Mouse (Mus musculus) gastrocnemius, adult 18-20 months (tissue): ENCODE results near the gene H2afy. TPM values are rescaled to one million over a fixed set of nuclear protein-coding genes. Genes with fewer than 3 reads are reported as not detected.
"Not testable (repeated sequence)": the region's sequence is repeated elsewhere in the genome, so short reads cannot be mapped to it uniquely, and the experiment has no call there.

ENCODE experiments used
- DNase-seq: peaks from one replicate; pipeline ENCODE4 v3.0.0; 2021; ENCODE audit warnings: low spot score
- total RNA-seq, 2 experiments: library from RNA; stranded (reverse); gene quantifications; 2 replicates each; pipeline ENCODE4 v1.2.3; 2021

H2afy gene
- total RNA-seq, 2 experiments from 2014 or later: 59.7 to 70.6 TPM

DNA sequence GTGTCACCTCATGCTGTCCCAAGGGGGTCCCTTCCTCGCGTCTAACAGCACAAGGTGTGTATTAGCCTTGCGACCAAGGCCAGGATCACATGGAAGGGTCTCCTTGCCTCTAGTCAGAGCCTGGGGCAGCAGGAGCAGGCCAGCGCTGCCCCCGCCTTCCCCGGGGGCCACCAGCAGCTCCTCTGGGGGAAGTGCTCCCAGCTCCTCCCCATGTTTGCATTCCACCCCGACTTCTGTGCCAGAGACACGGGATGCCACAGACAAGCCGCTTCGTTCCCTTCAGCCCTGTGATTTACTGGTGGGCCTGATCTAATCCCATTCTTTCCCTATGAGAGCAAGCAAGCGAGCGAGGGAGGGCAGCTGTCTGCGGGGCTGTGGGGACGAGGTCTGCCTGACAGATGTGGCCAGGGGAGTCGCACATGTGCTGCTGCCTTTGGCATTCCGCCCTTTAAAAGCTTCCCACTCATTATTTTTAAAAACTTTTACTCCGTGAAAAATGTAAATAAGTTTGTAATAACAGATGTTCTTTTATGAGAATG lies 57.4 kb downstream of the H2afy start:
- no peak for DNase-seq

DNA sequence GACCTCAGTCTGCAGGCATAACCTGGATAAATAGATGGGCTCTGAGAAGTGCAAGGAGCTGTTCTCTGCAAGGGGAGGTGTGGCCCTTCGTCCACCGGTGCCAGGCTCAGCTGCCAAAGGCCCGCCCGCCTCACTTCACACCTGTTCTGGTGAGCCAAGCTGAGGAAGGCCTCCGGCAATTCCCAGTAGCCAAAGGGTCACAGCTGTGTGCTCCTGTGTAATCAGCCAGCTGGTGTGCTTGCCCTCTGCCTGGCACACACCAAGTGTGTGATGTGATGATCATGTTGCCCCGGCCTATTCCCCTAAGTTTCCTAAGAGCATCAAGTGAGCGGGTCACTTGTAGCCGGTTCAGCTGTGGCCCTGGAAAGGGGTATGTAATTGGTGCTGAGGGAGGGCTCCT lies 60.2 kb downstream of the H2afy start:
- DNase-seq: peak; percentile 44

DNA sequence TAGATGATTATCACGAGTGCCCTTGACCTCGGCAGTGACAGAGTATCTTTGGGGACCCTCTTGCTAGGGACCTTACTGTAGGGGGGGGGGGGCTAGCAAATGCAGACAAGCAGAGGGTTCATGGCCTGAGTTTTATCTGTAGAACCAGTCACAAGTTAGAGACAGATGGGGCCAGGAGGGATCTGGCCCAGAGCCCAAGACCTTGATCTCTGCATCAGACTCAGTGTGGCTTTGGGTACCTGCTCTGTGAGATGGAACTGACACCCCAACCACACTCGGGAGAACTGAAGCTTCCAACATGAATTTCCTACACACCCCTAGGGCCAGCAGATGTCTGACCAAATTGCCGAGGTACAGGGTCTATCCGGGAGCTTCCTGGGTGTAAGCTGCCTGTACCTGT lies 63.0 kb downstream of the H2afy start:
- DNase-seq: no peak

DNA sequence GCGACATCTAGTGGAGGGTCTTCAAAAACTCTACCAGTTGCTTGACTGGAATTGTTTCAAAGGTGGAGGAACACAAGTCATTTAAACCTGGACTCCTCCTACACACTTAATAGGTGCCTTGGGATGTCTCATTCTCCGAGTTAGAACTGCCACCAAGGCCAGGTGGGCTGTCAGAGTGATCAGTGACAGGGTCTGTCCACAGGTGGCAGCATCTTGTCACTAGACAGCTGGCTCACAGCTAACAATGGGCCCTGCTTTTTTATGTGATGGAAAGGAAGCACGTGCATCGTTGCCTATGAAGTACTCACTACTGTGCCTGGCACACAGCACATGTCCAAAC lies 63.9 kb downstream of the H2afy start:
- DNase-seq: no peak

DNA sequence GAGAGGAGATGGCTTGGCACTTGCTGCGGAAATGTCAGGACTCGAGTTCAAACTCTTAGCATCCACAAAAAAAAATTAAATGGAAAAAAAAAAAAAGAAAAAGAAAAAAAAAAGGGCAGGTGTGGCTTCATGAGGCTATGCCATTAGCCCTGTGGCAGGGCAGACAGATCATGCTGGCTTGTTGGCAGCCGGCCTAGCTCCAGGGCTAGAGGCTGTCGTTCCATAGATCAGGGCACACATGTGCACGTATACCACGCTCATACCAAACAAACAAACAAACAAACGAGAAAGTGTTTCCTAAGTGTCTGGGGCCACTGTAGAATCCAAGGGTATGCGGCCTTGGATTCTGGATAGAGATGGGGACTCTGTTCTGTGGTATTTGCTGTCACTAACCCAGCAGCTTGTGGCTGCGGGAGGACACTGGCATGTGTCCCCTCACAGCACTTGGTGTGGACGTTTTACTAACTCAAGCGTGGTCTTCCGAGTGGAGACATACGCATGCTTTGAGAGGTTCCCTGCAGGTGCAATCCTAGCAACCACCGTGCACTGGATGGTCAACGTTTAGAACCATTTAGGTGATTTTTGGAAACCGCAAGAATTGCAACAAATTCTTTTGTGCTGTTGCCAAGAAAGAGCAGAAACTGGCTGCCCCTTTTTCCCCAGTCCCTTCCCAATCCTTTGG lies 64.4 kb downstream of the H2afy start:
- no peak for DNase-seq

DNA sequence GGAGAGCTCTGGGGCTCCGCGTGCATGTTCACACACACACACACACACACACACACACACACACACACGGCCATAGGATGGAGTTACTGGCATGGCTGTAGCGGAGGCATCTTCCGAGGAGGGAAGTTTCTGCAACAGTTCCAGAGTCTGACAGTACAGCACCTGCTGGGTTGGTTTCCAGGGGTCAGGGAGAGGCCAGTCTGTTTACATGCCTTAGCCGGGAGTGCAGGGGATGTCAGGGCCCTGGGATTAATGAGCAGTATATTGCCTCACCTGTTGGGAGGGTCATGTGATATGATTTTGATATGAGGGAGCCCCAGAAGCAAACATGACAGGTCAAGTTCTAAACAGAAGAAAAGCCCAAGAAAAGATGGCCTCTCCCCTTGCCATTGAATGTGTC lies 66.5 kb downstream of the H2afy start:
- DNase-seq: no peak

DNA sequence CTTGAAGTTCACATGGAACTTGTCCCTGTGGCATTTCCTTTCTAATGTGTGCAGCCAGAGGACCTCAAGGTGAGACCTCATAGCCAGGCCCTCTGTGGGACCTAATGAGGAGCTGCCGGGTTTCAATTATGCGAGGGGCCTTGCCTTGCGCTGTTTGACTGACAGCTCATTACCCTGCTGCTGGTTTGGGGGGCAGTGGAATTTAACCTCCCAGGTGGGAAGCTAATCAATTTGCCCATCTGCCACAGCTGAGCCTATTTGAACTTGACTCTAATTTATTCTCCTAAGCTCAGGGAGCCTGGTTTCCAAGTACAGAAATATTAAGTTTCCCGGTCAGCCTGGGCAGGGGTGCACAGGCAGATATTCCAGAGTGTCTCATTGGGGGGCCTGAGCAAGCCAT lies 67.6 kb downstream of the H2afy start:
- DNase-seq: no peak

DNA sequence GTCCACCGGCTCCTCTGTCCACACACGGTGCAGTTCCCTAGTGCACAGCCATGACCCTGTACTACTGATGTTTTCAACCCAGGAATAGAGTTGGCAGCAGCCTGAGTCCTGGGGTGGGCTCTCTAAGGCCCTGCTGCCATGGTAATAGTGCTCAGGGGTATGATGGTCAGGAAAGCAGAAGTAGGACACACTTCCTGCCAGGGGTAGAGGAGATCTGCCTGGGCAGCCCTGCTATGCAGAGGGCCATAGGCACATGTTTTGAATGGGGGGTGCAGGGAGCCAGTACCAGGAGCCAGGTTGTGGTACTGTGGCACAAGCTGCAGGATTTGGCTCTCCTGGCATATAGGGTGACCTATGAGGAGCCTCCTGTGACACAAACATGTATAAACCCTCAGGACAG lies 69.3 kb downstream of the H2afy start:
- no peak for DNase-seq

DNA sequence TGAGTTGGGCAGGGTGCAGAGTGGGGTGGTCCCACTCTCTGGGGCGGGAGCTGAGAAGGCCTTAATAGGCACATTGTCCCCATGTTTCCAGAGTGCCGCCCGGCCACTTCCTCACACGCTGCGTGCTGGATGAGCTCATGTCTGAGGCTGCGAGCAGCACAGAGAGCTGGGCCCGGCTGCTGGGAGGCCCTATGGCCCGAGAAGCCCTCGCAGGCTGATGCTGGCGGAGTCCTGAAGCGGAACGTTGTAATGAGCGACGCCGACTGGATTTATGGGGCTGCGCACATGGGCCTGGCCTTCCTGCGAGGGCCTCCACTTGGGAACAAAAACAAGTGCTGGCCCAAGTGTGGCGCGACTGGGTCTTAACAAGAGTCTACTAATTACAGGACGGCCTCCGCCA lies 70.0 kb downstream of the H2afy start:
- no peak for DNase-seq

DNA sequence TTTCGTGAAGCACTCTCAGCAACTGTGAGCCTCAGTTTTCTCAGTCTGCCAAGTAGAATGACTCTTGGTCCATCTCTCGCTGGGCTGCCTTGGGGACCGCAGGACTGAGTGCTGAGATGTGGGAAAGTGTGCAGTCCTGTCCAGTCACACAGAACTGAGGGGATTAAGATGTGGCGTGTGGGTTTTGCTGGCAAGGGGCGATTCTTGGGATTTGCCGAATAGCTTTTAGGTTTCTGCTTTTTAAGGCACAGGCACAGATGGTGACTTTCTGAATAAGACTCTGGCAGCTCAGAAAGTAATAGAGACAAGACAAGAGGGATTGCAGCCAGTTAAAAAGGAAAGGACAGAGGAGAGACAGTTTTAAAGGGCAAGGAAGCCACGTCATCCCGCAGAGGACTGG lies 78.4 kb downstream of the H2afy start:
- no peak for DNase-seq

DNA sequence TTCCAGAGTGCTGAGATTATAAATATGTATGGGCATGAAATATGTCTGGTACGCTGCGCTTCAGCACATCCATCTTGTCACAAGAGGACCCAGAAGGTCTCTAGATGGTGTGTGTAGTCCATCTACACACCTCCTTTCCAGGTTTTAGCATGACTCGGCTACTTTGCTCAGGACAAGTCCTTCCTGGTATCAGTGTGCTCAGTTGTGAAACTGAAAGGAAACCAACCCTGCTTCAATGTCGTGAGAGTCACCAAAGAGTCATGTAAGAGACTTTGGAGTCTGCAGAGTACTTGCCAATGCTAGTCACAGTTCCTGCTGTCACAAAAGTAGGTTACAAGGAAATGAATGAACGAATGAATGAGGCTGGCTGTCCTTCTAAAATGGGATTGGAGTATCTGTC lies 80.4 kb downstream of the H2afy start:
- DNase-seq: no peak

DNA sequence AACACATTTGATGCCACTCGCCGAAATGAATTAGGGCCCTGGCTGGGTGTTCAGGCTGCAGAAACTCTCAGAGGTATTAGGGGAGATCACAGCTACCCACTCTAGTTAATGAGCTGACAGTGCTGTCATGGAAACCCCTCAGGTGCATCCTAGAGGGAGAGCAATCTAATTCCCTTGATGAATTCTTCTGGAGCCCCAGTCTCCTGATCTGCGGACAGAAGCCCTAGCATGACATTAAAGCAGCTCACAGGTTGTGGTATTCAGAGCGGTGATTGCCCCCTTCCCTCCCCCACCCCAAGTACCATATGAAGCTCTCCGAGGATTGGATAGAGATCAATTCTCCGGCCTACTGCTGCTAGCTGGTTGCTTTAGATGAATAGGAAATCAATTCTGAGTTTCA lies 82.1 kb downstream of the H2afy start:
- no peak for DNase-seq

DNA sequence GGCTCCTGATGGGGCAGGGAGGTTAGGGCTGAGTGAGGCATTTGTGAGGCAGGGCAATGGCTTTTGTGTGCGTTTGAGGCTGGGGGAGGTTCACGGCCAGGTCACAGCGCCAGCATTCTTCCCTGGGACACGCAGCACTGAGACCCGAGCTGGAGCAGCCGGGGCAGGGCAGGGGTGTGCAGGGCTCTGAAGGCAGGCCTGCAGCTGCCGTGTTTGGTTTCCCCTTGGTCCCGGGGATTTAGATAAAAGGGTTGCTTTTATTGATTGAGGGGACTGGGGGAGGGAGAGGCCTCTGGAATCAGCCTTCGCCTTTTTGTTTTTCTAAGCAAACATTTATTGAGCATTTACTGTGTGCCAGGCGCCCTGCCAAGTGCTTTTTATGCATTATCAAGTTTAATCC lies 83.4 kb downstream of the H2afy start:
- no peak for DNase-seq

DNA sequence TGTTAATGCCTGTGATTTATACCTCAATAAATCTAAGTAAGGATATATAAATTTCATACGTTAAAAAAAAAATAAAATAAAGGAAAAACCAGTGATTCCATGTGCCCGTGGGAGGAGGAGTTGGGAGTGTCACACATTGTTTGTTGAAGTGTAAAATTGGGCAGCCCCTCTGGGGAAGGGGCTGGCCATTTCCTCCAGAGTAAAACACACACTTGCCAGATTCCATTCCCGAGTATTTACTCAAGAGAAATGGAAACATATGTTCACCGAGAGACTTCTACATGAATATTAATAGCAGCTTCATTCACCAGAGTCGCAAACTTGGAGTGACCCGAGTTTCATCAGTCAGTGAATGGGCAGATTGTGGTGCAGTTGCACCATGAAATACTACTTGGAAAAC lies 85.9 kb downstream of the H2afy start:
- no peak for DNase-seq

DNA sequence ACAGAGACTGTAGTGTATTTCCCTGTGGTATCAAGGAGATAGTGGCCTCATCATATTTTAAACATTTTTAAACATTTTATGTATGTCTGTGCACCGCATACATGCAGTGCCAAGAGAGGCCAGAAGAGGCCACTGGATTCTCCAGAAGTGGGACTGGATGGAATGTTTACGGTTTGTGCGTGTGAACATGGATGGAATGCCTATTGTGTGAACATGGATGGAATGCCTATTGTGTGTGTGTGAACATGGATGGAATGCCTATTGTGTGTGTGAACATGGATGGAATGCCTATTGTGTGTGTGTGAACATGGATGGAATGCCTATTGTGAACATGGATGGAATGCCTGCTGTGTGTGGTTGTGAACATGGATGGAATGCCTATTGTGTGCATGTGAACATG lies 93.9 kb downstream of the H2afy start:
- DNase-seq: no peak

DNA sequence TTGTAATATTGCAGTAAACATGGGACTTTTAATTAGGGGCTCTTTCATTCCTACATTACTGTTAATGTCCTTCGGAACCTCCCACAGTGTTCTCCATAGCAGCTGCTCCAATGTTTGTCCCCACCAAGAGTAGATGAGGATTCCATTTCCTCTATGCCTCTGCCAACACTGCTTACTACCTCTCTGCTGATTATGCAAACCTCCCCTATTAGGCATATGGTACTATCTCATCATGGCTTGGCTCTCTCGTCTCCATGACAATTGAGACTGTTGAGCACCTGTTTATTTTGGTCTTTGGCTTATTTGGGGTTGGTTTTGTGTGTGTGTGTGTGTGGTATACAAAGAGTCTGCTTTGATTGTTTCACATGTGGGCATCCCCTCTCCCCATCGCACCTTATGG lies 95.5 kb downstream of the H2afy start:
- DNase-seq: no peak

DNA sequence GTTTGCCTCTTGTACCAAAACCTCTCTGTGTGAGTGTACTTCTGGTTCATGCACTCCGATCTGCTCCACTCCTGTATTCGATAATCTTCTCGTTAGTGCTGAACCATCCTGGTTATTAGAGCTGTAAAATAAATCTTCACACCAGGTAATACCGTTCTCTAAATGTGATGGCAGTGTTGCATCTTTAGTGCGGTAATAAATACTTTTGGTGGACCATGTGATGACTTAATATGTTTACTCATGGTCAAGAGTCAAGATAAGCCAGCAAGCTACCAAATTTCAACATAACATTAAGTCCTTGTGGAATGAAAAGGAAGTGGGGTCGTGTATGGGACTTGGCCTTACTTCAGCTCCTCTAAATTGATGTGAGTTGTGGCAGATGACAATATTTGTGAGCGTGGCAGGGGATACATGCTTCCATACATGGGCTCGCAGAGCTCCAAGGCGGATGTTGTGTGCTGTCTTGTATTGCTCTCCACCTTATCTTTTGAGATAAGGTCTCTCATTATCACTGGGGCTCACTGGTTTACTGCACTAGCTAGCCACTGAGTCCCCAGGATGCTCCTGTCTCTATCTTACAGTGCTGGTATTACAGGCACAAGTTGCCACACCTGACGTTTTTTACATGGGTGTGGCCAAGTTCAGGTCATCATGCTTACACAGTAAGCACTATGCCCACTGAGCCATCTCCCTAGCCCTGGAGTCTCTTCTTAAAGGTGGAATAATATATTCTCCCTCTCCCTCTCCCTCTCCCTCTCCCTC lies 96.4 kb downstream of the H2afy start:
- no peak for DNase-seq

DNA sequence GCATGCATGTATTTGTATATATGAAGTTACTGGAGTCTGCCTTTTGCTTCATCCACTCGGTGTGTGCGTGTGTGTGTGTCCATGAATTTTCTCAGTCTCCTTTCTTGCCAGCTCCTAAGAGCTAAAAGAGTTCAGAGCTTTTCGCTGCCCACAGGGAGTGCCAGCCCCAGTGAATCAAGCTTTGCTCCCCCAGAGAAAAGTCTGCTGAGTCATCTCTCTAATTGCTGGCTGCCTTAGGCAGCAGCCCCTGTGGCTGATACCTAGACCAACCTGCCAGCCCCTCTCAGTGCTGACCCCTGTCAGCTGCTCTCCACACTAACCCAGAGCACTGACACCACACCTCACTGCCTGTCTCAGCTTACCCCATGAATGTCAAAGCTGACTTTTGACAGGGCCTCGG lies 107.2 kb downstream of the H2afy start:
- DNase-seq: no peak

DNA sequence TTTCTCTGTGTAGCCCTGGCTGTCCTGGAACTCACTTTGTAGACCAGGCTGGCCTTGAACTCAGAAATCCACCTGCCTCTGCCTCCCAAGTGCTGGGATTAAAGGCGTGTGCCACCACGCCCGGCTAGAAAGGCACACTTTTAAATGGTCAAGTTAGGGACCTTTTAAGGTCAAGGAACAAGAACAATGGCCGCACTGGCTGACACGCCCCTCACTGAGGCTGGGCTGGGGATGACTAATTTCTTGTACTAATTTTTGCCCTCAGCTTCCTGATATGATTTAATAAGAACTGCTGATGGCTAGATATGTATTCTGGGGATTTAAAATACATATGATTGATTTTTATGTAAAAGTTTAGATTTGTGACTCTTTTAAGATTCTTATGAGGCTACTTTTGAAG lies 108.2 kb downstream of the H2afy start:
- DNase-seq: not testable (repeated sequence)

DNA sequence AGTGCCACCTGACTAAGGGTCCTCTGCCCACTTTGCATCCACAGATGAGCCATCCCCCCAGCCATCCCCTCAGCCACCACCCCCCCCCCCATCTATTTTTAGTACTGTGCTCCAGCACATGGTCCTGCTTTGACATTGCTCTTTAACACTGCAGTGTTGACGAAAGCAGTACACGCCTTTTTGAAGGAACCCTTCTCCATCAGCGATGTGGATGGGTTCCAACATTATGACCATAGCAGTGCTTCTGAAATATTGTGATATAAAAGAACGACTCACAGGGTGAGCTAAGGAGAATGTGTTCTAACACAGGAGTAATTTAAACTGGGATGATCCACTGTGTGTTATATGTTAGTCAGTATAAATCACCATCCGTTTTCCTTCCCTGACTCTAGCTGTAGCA lies 109.5 kb downstream of the H2afy start:
- DNase-seq: no peak

DNA sequence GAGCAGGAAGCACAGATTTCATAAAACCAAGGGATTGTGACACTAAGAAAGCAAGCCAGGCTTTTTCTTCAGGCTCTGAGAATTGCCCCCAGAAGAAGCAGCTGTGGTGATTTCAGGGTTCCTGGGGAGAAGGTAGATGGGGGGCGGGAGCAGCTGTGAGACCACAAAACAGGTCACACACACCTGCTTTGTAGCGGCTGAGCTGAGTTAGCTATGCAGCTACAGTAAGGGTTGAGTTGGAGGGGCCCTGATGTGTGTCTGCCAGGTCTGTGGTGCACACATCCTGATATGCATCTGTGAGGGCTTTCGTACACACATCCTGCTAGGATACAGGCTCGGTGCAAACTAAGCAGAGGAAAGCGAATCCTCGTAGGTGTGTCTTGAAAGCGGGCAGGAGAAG lies 110.1 kb downstream of the H2afy start:
- DNase-seq: no peak

DNA sequence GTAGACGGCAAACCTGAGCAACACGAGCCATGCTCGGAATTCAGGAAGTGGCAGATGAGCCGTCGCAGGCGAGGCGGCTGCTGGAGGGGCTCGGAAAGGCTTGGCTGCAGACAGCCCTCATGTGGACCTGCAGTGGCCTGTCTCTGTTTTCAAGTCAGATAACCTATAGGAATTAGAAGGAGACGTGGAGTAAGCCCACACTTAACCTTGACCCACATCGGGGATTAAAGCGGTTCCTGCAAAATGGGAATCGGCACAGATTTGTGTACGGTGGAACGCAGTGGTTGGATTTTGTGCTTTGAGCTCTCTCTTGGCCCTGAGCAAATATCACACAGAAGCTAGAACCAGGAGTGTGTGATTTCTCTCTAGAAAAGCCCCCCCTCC lies 111.1 kb downstream of the H2afy start:
- no peak for DNase-seq

DNA sequence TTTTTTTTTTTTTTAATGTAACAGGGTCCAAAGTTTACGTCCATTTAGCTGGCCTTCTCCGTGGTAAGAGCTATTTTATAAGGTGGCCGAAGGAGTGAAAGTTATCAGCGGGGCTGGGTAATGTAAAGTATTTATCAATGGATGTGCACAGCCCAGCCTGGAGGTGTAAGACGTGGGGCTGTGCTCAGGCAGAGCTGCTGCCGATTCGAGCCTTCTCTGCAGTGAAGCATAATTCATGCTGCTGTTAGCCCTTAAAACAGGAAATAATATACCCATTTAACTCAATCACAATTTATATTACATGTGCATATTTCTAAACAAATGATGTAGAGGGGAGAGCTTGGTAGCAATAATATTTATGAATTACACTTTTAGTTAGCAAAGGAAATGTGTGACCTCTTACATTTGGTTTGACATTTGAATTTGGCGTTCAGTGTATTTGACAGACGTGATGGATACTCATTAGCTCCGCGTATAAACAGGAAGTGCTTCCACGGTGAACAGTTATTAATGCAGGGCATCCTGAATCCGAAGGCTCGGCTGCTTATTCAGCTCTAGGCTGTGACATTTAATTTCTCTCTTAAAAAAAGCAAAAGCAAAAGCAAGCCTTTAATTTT lies 111.6 kb downstream of the H2afy start:
- DNase-seq: no peak
